Mouse (Mus musculus): ENCODE results near the gene Gpr83. TPM values are rescaled to one million over a fixed set of nuclear protein-coding genes. Genes with fewer than 3 reads are reported as not detected.

Gpr83 gene
- polyA plus RNA-seq, 1 experiment from 2014 or later, result 0.08 TPM

DNA sequence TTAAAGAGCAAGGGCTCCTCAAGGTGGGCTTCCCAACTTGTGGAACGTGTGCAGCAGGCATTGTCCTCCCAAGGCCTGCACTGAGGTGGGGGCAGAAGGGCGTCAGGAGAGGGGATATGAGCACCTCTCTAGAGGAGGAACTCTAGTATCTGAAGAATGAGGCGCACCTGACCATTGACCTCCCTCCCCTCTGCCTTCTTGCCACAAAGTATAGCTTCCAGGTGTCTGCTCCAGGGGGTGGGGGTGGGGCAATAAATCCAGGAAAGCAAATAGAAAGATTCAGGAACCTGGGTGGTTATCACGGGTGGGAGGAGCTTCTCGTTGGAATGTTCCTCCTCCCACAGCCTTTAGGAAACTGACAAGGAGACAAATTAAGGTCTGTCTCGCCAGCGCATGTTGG is 41.7 kb downstream of the Gpr83 start:
- no peak for DNase-seq (ENCODE audit: low spot score)
- H3K27ac ChIP-seq, result no peak overlapping the region
- no peaks in the 10 kb centered on the region for H3K27me3 ChIP-seq (ENCODE audit: low read depth, poor library complexity, severe bottlenecking)
- H3K9me3 ChIP-seq (replicated peaks), result no peaks in the 10 kb centered on the region
- H3K4me3 ChIP-seq, result no peak overlapping the region
- WGBS, result 70% methylated on average over 7 of the region's 7 CpGs
- no peaks in the 10 kb centered on the region for H3K36me3 ChIP-seq
- peaks cover 24% of the 10 kb centered on the region for H3K4me1 ChIP-seq

DNA sequence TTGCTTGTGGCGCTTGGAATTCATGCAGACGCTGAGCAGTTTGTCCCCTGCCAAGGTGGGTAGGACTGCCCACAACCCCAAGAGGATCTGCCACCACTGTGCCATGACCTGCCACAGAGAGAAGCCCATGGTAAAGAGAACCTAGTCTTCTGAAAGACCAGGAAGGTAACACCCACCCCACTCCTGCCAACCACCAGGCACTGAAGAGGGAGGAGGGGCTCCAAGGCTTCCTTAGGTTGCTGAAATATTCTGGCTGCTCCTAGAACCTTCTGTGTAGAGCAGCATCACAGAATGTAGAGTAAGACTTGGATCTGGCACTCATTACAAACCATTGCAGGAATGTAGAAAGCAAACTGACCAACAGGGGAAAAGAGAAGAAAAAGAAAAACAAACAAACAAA is 42.4 kb downstream of the Gpr83 start:
- H3K9me3 ChIP-seq (replicated peaks), result no peaks in the 10 kb centered on the region
- H3K27ac ChIP-seq, result no peak overlapping the region
- H3K36me3 ChIP-seq, result no peaks in the 10 kb centered on the region
- no peak for DNase-seq (ENCODE audit: low spot score)
- no peak overlapping the region for H3K4me3 ChIP-seq
- no peaks in the 10 kb centered on the region for H3K27me3 ChIP-seq (ENCODE audit: low read depth, poor library complexity, severe bottlenecking)
- peaks cover 24% of the 10 kb centered on the region for H3K4me1 ChIP-seq
- WGBS, result 86% methylated on average over 2 of the region's 2 CpGs

GRCm38 (mm10) chr9:14903006-14903405 is 43.0 kb downstream of the Gpr83 start:
- DNase-seq (ENCODE audit: low spot score), result no peak
- Histone ChIP-seq H3K4me3 (no peak overlapping the region), H3K4me1 (peaks cover 28% of the 10 kb centered on the region), H3K36me3 (no peaks in the 10 kb centered on the region), H3K9me3 (replicated peaks) (no peaks in the 10 kb centered on the region), H3K27me3 (ENCODE audit: low read depth, poor library complexity, severe bottlenecking) (no peaks in the 10 kb centered on the region), H3K27ac (no peak overlapping the region)
- WGBS, result 86% methylated on average over 3 of the region's 3 CpGs

GRCm38 (mm10) chr9:14903581-14904378 is 43.8 kb downstream of the Gpr83 start, which contains the start of gene Izumo1r:
Izumo1r (minus strand) TSS chr9:14903949.
- no peak for DNase-seq (ENCODE audit: low spot score)
- Histone ChIP-seq H3K9me3 (replicated peaks) (no peaks in the 10 kb centered on the region), H3K27ac (no peak within 1 kb of the TSS), H3K27me3 (ENCODE audit: low read depth, poor library complexity, severe bottlenecking) (no peaks in the 10 kb centered on the region), H3K4me1 (peaks cover 31% of the 10 kb centered on the region), H3K4me3 (no peak within 1 kb of the TSS), H3K36me3 (no peaks in the 10 kb centered on the region)
- WGBS, result 39% methylated on average over 11 of the region's 11 CpGs

DNA sequence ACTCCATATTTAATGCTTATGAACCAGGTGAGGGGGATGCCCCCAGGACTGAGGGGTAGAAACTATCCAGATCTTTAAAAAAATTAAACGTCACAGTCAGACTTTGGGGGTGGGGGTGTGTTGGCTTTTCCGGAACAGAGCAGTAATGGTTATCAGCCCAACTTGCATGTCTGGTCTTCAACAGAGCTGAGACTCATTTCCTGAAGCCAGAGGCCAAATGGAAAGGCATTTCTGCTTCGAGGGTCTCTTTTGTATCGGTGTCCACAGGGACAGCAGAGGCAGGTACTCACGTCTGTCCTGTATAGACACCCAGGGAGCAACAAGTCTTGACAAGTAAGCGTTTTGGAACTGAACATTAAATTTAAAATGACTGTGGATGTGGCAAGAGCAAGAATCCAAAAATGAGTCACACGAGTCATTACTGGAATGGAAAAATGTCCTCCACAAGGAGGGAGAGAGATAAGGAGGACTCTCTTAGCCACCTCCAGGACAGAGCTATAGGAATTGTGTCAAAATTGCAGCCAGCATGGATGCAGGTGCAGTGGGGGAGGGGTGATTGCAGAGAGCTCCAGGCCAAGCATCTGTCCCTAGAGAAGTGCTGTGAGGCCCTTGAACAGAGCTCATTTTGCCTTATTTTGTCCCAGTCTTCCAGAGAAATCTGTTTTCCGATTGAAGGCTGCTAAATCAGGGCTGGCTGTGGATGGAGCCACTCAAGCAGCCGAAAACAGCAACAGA is 44.9 kb downstream of the Gpr83 start:
- H3K36me3 ChIP-seq, result no peaks in the 10 kb centered on the region
- DNase-seq (ENCODE audit: low spot score), result no peak
- no peak overlapping the region for H3K27ac ChIP-seq
- H3K9me3 ChIP-seq (replicated peaks), result no peaks in the 10 kb centered on the region
- H3K27me3 ChIP-seq (ENCODE audit: low read depth, poor library complexity, severe bottlenecking), result no peaks in the 10 kb centered on the region
- WGBS, result 53% methylated on average over 9 of the region's 9 CpGs
- H3K4me3 ChIP-seq, result no peak overlapping the region
- peaks cover 31% of the 10 kb centered on the region for H3K4me1 ChIP-seq

GRCm38 (mm10) chr9:14905956-14906355 is 45.9 kb downstream of the Gpr83 start:
- H3K9me3 ChIP-seq (replicated peaks), result no peaks in the 10 kb centered on the region
- no peak for DNase-seq (ENCODE audit: low spot score)
- WGBS, result 68% methylated on average over 3 of the region's 3 CpGs
- peaks cover 31% of the 10 kb centered on the region for H3K4me1 ChIP-seq
- no peaks in the 10 kb centered on the region for H3K27me3 ChIP-seq (ENCODE audit: low read depth, poor library complexity, severe bottlenecking)
- H3K27ac ChIP-seq, result no peak overlapping the region
- H3K4me3 ChIP-seq, result no peak overlapping the region
- H3K36me3 ChIP-seq, result no peaks in the 10 kb centered on the region

- DNase-seq (ENCODE audit: low spot score), result no peak
- H3K27me3 ChIP-seq (ENCODE audit: low read depth, poor library complexity, severe bottlenecking), result no peaks in the 10 kb centered on the region
- H3K9me3 ChIP-seq (replicated peaks), result no peaks in the 10 kb centered on the region
- H3K4me1 ChIP-seq, result peaks cover 27% of the 10 kb centered on the region
- H3K27ac ChIP-seq, result no peak overlapping the region
- no peaks in the 10 kb centered on the region for H3K36me3 ChIP-seq
- H3K4me3 ChIP-seq, result no peak overlapping the region
- WGBS, result 63% methylated on average over 7 of the region's 7 CpGs
Observed at GRCm38 (mm10) chr9:14907816-14908415, 47.9 kb downstream of the Gpr83 start.

DNA sequence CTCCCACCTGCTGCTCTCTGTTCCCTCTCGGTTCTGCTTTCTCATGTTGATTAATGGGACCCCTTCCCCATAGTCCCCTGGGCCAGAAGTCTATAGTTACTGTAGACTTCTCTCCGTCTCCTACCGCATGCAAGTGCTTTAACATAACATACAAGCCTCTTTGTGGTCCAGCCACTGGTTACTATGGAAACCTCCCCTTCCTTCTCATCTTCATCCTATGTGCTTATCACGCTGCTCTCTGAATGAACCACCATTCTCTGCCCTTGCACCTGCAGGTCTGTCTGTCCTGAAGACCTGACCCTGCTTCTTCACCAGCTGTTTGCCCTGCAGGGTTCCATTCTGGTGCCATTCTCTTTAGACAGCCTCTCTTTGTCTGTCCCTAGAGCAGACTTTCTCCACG is 50.0 kb downstream of the Gpr83 start:
- Histone ChIP-seq H3K36me3 (no peaks in the 10 kb centered on the region), H3K27me3 (ENCODE audit: low read depth, poor library complexity, severe bottlenecking) (no peaks in the 10 kb centered on the region), H3K27ac (no peak overlapping the region), H3K9me3 (replicated peaks) (no peaks in the 10 kb centered on the region), H3K4me1 (peaks cover 12% of the 10 kb centered on the region), H3K4me3 (no peak overlapping the region)
- no peak for DNase-seq (ENCODE audit: low spot score)
- WGBS, result 65% methylated on average over 5 of the region's 5 CpGs

GRCm38 (mm10) chr9:14912037-14912436 is 52.0 kb downstream of the Gpr83 start:
- no peaks in the 10 kb centered on the region for H3K27me3 ChIP-seq (ENCODE audit: low read depth, poor library complexity, severe bottlenecking)
- H3K36me3 ChIP-seq, result no peaks in the 10 kb centered on the region
- H3K4me3 ChIP-seq, result no peak overlapping the region
- WGBS, result 86% methylated on average over 2 of the region's 2 CpGs
- no peak overlapping the region for H3K27ac ChIP-seq
- H3K9me3 ChIP-seq (replicated peaks), result no peaks in the 10 kb centered on the region
- peaks cover 7% of the 10 kb centered on the region; the same call in 1 of the 2 replicates for H3K4me1 ChIP-seq
- DNase-seq (ENCODE audit: low spot score), result no peak

DNA sequence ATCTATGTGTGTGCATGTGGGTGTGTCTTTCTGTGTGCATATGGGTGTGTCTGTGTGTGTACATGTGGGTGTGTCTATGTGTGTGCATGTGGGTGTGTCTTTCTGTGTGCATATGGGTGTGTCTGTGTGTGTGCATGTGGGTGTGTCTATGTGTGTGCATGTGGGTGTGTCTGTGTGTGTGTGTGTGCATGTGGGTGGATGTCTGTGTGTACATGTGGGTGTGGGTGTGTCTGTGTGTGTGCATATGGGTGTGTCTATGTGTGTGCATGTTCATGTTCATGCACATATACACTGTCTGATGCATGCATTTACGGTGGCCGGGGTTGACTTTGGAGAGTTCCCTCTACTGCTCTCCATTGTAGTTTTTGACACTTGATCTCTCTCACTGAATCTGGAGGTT is 57.7 kb downstream of the Gpr83 start:
- DNase-seq (ENCODE audit: low spot score), result no peak
- H3K9me3 ChIP-seq (replicated peaks), result no peaks in the 10 kb centered on the region
- no peak overlapping the region for H3K27ac ChIP-seq
- no peaks in the 10 kb centered on the region for H3K27me3 ChIP-seq (ENCODE audit: low read depth, poor library complexity, severe bottlenecking)
- no peaks in the 10 kb centered on the region for H3K36me3 ChIP-seq
- WGBS, result 98% methylated on average over 2 of the region's 2 CpGs
- no peaks in the 10 kb centered on the region for H3K4me1 ChIP-seq
- no peak overlapping the region for H3K4me3 ChIP-seq

GRCm38 (mm10) chr9:14918825-14919668 is 59.0 kb downstream of the Gpr83 start:
- WGBS, result 82% methylated on average over 5 of the region's 5 CpGs
- no peaks in the 10 kb centered on the region for H3K36me3 ChIP-seq
- H3K27ac ChIP-seq, result no peak overlapping the region
- DNase-seq (ENCODE audit: low spot score), result no peak
- no peaks in the 10 kb centered on the region for H3K4me1 ChIP-seq
- no peaks in the 10 kb centered on the region for H3K27me3 ChIP-seq (ENCODE audit: low read depth, poor library complexity, severe bottlenecking)
- no peak overlapping the region for H3K4me3 ChIP-seq
- no peaks in the 10 kb centered on the region for H3K9me3 ChIP-seq (replicated peaks)

Measured in limb, embryonic 10.5 days (tissue).